Mouse (Mus musculus) heart, embryonic 13.5 days (tissue): ENCODE results near the gene Hist1h1a. TPM values are rescaled to one million over a fixed set of nuclear protein-coding genes. Genes with fewer than 3 reads are reported as not detected.

Source experiments
- ATAC-seq: fragments of 200-750 bp; cut with Nextera tagmentation; 2 replicates; pipeline ENCODE4 v1.8.0; 2017; ENCODE audit warnings: moderate TSS enrichment; ENCODE audit not compliant: insufficient number of reproducible peaks, low FRiP score, low TSS enrichment; ENCODE audit errors: extremely low read depth
- H3K27ac ChIP-seq: fragments of 300-500 bp; sonication (generic); replicated peaks from 2 replicates; pipeline ENCODE4 v1.5.1; 2015; ENCODE audit warnings: moderate library complexity, mild to moderate bottlenecking, inconsistent platforms
- H3K27me3 ChIP-seq: fragments of 300-500 bp; sonication (generic); replicated peaks from 2 replicates; pipeline ENCODE4 v1.6.1; 2015; ENCODE audit warnings: mild to moderate bottlenecking, inconsistent platforms
- H3K36me3 ChIP-seq: fragments of 300-500 bp; sonication (generic); 2 replicates; pipeline ENCODE4 v1.6.1; 2015; ENCODE audit warnings: mild to moderate bottlenecking, inconsistent platforms
- H3K4me1 ChIP-seq: fragments of 300-500 bp; sonication (generic); 2 replicates; pipeline ENCODE4 v1.6.1; 2015; ENCODE audit warnings: inconsistent platforms
- H3K4me2 ChIP-seq: fragments of 300-500 bp; sonication (generic); 2 replicates; pipeline ENCODE4 v1.6.1; 2015; ENCODE audit warnings: inconsistent platforms, mild to moderate bottlenecking, moderate library complexity
- H3K4me3 ChIP-seq: fragments of 300-500 bp; sonication (generic); 2 replicates; pipeline ENCODE4 v1.5.1; 2015; ENCODE audit warnings: moderate library complexity, mild to moderate bottlenecking, inconsistent platforms
- H3K9ac ChIP-seq: fragments of 300-500 bp; sonication (generic); 2 replicates; pipeline ENCODE4 v1.6.1; 2015; ENCODE audit warnings: inconsistent platforms, mild to moderate bottlenecking, moderate library complexity
- H3K9me3 ChIP-seq: fragments of 300-500 bp; sonication (generic); 2 replicates; pipeline ENCODE4 v1.6.1; 2016; ENCODE audit warnings: inconsistent platforms
- WGBS: fragments of 180-500 bp; shearing (Covaris S2); methylation state at CpG from one replicate; pipeline ENCODE4 v1.1.7; 2015; ENCODE audit warnings: mixed read lengths; 5-methylcytosine and 5-hydroxymethylcytosine counted together
- polyA plus RNA-seq: library from polyadenylated mRNA; unstranded; fragments of >200 nt; fragmentation: Nextera tagmentation; extraction: Ambion mirVana; gene quantifications from 2 replicates; pipeline ENCODE4 v1.2.1, GENCODE M21; 2015

Hist1h1a gene
- polyA plus RNA-seq, 1 experiment from 2014 or later, result 1.5 TPM

DNA sequence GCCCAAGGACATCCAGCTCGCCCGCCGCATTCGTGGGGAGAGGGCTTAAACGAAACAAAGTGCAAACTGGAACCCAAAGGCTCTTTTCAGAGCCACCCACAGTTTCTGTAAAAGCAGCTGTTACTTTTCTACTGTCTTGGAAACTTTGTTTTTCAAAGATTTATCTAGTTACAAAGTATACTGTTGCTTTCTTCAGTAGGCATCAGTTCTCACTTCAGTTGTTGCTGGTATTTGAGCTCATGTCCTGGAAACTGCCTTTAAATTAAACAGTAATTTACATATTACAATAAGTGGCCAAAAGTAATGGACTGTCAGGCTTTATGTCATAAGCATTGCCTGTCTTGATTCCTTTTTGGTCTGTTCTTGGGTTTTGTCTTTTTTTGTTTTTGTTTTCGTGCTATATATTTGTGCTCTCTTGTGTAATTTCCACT is 10.7 kb upstream of the Hist1h1a start:
- Histone ChIP-seq H3K4me1 (peaks cover 22% of the 10 kb centered on the region), H3K9ac (peak overlapping the region; percentile 82), H3K36me3 (no peaks in the 10 kb centered on the region), H3K4me3 (peak overlapping the region; percentile 52), H3K27ac (peak overlapping the region; percentile 76), H3K27me3 (no peaks in the 10 kb centered on the region), H3K9me3 (no peaks in the 10 kb centered on the region), H3K4me2 (peak overlapping the region; percentile 73)
- WGBS, result 7% methylated on average over 6 of the region's 6 CpGs
- ATAC-seq, result no peak

DNA sequence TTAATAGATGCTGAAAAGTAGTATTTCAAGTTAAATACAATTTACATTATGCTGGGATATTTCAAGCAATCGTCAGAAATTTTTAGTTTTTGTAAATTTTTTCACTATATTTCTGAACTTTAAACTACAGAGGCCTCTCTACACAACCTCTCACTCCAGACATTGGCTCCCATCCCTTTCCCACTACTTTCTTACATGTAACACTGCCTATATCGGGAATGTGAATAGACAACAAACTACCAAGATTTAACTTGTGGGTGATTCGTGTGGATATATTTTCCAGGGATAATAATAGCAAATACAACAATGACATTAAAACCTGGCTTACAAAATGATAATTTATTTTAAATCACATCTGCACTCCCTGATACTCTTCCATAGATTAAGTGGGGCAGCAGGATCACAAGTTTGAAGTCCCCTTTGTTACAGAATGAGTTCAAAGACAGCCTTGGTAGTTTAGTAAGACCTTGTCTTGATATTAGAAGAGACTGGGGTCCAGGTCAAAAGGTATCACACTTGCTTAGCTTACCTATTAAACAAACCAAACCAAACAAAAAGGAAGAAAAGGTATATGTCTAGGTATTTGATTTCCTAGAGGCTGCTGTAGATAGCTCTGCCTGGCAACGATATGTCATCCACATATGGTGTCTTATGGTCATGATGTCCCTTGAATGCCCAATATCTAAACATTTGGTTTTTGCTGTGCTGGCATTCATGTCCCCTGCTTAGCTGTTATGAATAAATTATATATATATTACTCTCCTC is 10.0 kb upstream of the Hist1h1a start:
- peak overlapping the region; percentile 2; the same call in 1 of the 2 replicates for H3K27ac ChIP-seq
- WGBS, result 59% methylated on average over 4 of the region's 4 CpGs

DNA sequence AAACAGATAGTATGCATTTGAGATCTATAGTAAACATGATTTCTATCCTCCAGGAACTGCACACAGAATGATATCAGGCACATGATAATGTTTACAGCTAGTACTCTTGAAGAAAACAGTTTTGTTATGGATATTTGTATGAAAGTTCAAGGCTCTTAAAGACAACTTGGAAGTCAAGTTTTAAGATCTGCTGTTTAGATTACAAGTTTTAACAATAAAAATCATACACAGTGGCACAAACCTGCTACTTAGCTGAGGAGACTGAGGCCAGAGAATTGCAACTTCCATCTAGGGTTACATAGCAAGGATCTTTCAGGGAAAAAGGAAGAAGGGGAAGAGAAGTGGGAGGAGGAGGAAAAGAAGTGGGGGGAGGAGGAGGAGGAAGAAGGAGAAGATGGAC is 8.5 kb upstream of the Hist1h1a start:
- Histone ChIP-seq H3K27me3 (no peaks in the 10 kb centered on the region), H3K27ac (no peak overlapping the region), H3K9me3 (no peaks in the 10 kb centered on the region), H3K9ac (no peak overlapping the region), H3K36me3 (no peaks in the 10 kb centered on the region), H3K4me2 (no peak overlapping the region), H3K4me3 (no peak overlapping the region), H3K4me1 (peaks cover 20% of the 10 kb centered on the region)
- no peak for ATAC-seq

More for the DNA sequence above, 10.0 kb upstream of the Hist1h1a start:
- Histone ChIP-seq H3K4me2 (peak overlapping the region; percentile 73), H3K27me3 (no peaks in the 10 kb centered on the region), H3K9ac (peak overlapping the region; percentile 82), H3K4me1 (peaks cover 16% of the 10 kb centered on the region), H3K9me3 (no peaks in the 10 kb centered on the region), H3K36me3 (no peaks in the 10 kb centered on the region), H3K4me3 (peak overlapping the region; percentile 52)
- no peak for ATAC-seq

DNA sequence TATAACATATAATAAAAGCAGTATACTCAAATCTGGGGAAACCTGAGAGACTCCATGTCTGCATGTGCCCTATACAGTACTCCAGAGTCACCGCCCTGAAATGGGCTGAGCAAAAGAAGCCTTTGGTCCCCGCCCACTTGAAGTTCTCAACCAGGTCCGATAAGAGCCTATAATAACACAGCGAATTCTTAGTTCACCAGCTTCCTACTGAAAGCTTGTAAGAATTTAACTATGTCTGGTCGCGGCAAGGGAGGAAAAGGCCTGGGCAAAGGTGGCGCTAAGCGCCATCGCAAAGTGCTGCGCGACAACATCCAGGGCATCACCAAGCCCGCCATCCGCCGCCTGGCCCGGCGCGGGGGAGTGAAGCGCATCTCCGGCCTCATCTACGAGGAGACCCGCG is 6.7 kb upstream of the Hist1h1a start, which contains the start of gene Hist1h4b:
TSS of gene Hist1h4b (plus strand) at position 224 of the 400 bp plus-strand sequence.
- H3K9me3 ChIP-seq, result no peaks in the 10 kb centered on the region
- H3K4me3 ChIP-seq, result peak within 1 kb of the TSS; percentile 51
- H3K36me3 ChIP-seq, result no peaks in the 10 kb centered on the region
- peak within 1 kb of the TSS; percentile 83 for H3K9ac ChIP-seq
- ATAC-seq, result no peak; the same call in 1 of the 2 replicates
- peak within 1 kb of the TSS; percentile 78 for H3K4me2 ChIP-seq
- no peaks in the 10 kb centered on the region for H3K27me3 ChIP-seq
- peak within 1 kb of the TSS; percentile 89 for H3K27ac ChIP-seq
- H3K4me1 ChIP-seq, result peaks cover 22% of the 10 kb centered on the region
- under 1% methylated on average over 19 of the region's 22 CpGs for WGBS

DNA sequence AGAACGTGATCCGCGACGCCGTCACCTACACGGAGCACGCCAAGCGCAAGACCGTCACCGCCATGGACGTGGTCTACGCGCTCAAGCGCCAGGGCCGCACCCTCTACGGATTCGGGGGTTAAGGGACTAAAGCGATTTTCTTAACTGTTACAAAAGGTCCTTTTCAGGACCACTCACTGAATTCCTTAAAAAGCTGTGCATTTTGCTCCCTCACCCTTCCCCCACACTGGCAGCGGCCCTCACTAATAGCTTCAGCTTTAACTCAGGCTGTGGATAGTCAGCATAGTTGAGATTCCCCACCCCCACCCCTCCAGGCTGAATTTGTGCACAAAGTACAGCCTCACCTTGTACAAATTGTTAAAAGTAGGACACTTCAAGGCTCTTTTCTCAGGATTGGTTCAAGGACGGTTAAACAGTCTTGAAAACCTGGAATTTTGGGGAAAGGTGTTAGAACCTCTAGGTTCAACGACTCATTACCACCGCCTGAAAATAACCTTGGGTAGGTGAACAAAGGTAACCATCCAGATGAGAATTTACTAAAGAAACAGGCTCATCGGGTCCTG is 6.2 kb upstream of the Hist1h1a start:
- Histone ChIP-seq H3K9ac (peak overlapping the region; percentile 83), H3K9me3 (no peaks in the 10 kb centered on the region), H3K27ac (peak overlapping the region; percentile 89), H3K4me1 (peaks cover 22% of the 10 kb centered on the region), H3K4me3 (peak overlapping the region; percentile 51), H3K27me3 (no peaks in the 10 kb centered on the region), H3K4me2 (peak overlapping the region; percentile 78), H3K36me3 (no peaks in the 10 kb centered on the region)
- 2% methylated on average over 23 of the region's 23 CpGs for whole genome bisulfite sequencing
- ATAC-seq, result no peak

DNA sequence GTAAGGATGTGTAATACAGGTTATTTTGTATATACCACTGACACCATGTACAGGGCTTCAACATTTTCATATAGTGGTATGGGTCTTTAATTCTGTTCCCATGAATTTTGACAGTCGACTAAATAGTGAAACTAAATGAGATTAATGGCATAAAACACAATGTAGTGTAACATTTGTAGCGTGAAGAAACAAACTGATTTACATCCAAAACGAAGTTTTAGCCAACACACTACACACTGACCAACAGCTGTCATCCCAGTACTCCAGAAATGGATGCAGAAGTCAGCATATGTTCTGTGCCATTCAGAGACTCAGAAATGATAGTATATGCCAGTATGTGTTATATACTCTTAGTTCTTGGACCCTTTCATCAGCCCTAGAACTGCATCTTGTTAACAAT is 5.5 kb upstream of the Hist1h1a start:
- Histone ChIP-seq H3K9me3 (no peaks in the 10 kb centered on the region), H3K27ac (peak overlapping the region; percentile 45; the same call in 1 of the 2 replicates), H3K36me3 (no peaks in the 10 kb centered on the region), H3K4me3 (peak overlapping the region; percentile 51), H3K4me2 (peak overlapping the region; percentile 78), H3K4me1 (peaks cover 25% of the 10 kb centered on the region), H3K27me3 (no peaks in the 10 kb centered on the region), H3K9ac (peak overlapping the region; percentile 40)
- 55% methylated on average over 3 of the region's 3 CpGs for WGBS
- ATAC-seq, result no peak

DNA sequence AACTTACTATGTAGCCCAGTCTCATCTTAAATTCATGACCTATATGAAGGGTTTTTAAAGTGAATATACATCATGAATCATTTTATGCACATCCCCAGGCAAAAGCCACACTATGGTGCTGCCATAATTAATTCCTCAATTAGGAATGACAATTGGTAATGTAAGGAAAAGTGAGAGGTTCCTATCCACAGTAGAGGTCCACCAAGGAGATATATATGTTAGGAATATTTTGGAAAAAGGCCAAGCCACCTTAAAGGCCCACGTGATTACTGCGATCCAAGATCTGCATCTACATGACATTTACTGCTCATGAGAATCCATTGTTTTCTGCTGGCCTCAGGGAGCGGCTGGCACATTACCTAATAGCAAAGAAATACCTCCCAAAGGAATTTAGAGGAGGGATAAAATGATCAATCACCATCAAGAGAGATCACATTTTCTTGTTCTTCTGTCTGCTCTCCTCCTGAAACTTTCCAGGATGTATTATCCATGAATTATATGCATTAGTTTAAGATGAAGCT is 4.2 kb upstream of the Hist1h1a start:
- Histone ChIP-seq H3K27ac (no peak overlapping the region), H3K36me3 (no peaks in the 10 kb centered on the region), H3K27me3 (no peaks in the 10 kb centered on the region), H3K4me2 (peak overlapping the region; percentile 79; the same call in 1 of the 2 replicates), H3K4me1 (peaks cover 31% of the 10 kb centered on the region), H3K4me3 (no peak overlapping the region), H3K9ac (no peak overlapping the region), H3K9me3 (no peaks in the 10 kb centered on the region)
- no peak for ATAC-seq
- 83% methylated on average over 3 of the region's 3 CpGs for WGBS

DNA sequence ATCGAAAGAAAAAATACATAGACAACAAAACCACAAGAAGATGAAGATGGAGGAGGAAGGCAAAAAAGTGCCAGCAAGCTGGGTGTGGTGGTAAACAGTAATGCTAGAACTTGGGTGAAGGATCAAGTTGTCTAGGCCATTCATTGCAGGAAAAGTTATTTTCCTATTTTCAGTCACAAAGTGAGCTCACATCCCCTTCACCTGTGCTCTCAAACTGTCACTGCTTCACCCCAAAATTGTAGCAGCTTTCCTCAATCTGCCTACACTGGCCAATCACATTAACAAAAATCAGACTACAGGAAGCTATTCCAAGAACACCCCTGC is 3.6 kb upstream of the Hist1h1a start:
- H3K9me3 ChIP-seq, result no peaks in the 10 kb centered on the region
- H3K9ac ChIP-seq, result peak overlapping the region; percentile 81
- H3K4me1 ChIP-seq, result peaks cover 37% of the 10 kb centered on the region
- H3K36me3 ChIP-seq, result no peaks in the 10 kb centered on the region
- WGBS, result 67% methylated on average over 1 of the region's 1 CpGs
- ATAC-seq, result no peak
- peak overlapping the region; percentile 96 for H3K27ac ChIP-seq
- peak overlapping the region; percentile 54 for H3K4me3 ChIP-seq
- peak overlapping the region; percentile 79 for H3K4me2 ChIP-seq
- H3K27me3 ChIP-seq, result no peaks in the 10 kb centered on the region

DNA sequence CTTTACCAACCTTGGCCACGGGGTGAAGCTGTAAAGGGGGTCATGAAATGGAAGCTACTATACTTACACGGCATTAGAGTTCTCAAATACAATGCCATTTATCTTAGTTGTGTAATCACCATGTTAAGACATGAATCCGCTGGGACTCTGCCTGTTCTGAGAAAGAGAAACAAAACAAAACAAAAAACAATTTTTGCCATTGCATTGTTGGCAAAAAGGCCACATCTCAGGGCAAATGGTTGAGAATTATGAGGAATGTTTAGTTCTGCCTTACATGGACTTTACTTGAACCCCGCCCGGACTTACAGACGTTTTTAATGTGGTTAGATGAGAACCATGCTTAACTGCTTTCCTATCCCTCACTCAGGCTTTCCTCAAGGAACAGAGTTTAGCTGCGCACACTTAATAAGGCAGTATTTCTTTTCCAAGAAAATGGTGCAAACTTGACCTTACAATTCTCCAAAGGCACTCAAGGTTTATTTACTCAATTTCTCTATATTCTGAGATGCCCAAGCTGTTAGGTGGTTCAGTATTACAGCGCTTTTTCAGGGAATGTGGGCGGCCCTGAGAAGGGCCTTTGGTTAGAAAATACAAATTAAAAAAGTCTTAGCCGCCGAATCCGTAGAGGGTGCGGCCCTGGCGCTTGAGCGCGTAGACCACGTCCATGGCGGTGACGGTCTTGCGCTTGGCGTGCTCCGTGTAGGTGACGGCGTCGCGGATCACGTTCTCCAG is 3.1 kb upstream of the Hist1h1a start:
- Histone ChIP-seq H3K4me3 (peak overlapping the region; percentile 54), H3K27me3 (no peaks in the 10 kb centered on the region), H3K4me2 (peak overlapping the region; percentile 79), H3K27ac (peak overlapping the region; percentile 96), H3K36me3 (no peaks in the 10 kb centered on the region), H3K9me3 (no peaks in the 10 kb centered on the region), H3K4me1 (peaks cover 37% of the 10 kb centered on the region), H3K9ac (peak overlapping the region; percentile 81)
- no peak for ATAC-seq
- WGBS, result 1% methylated on average over 22 of the region's 27 CpGs

DNA sequence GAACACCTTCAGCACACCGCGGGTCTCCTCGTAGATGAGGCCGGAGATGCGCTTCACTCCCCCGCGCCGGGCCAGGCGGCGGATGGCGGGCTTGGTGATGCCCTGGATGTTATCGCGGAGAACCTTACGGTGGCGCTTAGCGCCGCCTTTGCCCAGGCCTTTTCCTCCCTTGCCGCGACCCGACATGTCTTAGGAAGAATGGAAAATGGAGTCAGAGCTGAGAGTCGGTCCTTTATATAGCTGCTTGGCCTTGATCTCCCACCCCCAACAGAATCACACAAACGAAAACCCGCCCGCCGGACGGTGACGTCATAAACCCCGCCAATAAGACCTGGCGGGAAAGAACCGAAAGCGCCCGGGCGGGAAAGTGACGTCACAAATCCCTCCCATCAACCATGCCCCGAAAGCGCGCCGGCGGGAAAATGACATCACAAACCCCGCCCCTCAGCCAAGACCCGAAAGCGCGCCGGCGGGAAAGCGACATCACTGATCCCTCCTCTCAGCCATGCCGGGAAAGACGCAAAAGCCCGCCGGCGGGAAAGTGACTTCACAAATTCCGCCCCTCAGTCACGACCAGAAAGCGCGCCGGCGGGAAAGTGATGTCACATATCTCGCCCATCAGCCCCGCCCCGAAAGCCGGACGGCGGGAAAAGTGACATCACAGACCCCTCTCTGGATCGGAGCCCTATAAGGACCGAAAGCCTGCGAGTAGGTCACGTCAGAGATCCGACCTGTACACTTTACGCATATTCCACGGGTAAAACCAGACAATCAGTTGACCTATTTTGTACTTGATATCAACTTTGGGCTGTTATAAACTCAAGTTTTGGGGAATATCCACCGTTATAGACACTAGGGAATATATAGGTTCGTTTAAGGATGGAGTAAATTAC is 2.2 kb upstream of the Hist1h1a start, which contains the start of gene Hist1h4a:
TSS of gene Hist1h4a (minus strand) at position 259 of the 893 bp plus-strand sequence.
- under 1% methylated on average over 68 of the region's 72 CpGs for WGBS
- H3K27ac ChIP-seq, result peak within 1 kb of the TSS; percentile 96
- peak within 1 kb of the TSS; percentile 85 for H3K9ac ChIP-seq
- H3K4me1 ChIP-seq, result peaks cover 37% of the 10 kb centered on the region
- peak within 1 kb of the TSS; percentile 79 for H3K4me2 ChIP-seq
- ATAC-seq, result peak; percentile 61
- H3K36me3 ChIP-seq, result no peaks in the 10 kb centered on the region
- H3K4me3 ChIP-seq, result peak within 1 kb of the TSS; percentile 54
- no peaks in the 10 kb centered on the region for H3K27me3 ChIP-seq
- no peaks in the 10 kb centered on the region for H3K9me3 ChIP-seq
